Mouse (Mus musculus) layer of hippocampus, postnatal 10 days (tissue): ENCODE measurements around the gene Nmbr. TPM values are rescaled to one million over a fixed set of nuclear protein-coding genes. Genes with fewer than 3 reads are reported as not detected.

Experiments
- total RNA-seq, 2 experiments: library from RNA; stranded (reverse); gene quantifications; 2 replicates each; pipeline ENCODE4 v1.2.3; 2021

Gene Nmbr
- total RNA-seq, 2 experiments from 2014 or later, result 4.6 to 5.2 TPM

Other genes starting within 250 kb of the Nmbr start
- 1 to 10 TPM; 1.6 to 1.8 TPM for gene Adgrg6, start 159.9 kb upstream of the Nmbr start, total RNA-seq
- gene Vta1, start within 50 bp of the Nmbr start, total RNA-seq, result 10 to 100 TPM; 67.8 to 78.0 TPM
- not detected for gene Gje1, start 12.6 kb downstream of the Nmbr start, total RNA-seq